Mouse (Mus musculus) liver, postnatal 0 days (tissue): ENCODE data around the gene Katnal1. TPM values are rescaled to one million over a fixed set of nuclear protein-coding genes. Genes with fewer than 3 reads are reported as not detected.
A peak's percentile ranks its signal among the peaks of the same experiment; 100 is the strongest.

Source experiments
- ATAC-seq: fragments of 200-750 bp; cut with Nextera tagmentation; 2 replicates; pipeline ENCODE4 v1.8.0; 2017; ENCODE audit warnings: mild to moderate bottlenecking, moderate library complexity
- DNase-seq: peaks from one replicate; pipeline ENCODE4 v3.0.0-alpha.2; 2016
- H3K27ac ChIP-seq: fragments of 300-500 bp; sonication (generic); 2 replicates; pipeline ENCODE4 v1.5.1; 2014; ENCODE audit warnings: antibody characterized with exemption, moderate library complexity, mild to moderate bottlenecking, low read depth
- H3K27me3 ChIP-seq: fragments of 300-500 bp; sonication (generic); 2 replicates; pipeline ENCODE4 v1.6.1; 2014; ENCODE audit warnings: low read length, control low read depth, mixed read lengths; ENCODE audit not compliant: insufficient read depth
- H3K36me3 ChIP-seq: fragments of 300-500 bp; sonication (generic); replicated peaks from 2 replicates; pipeline ENCODE4 v1.6.1; 2014; ENCODE audit warnings: mild to moderate bottlenecking, control low read depth, low read length, moderate library complexity, mixed read lengths; ENCODE audit not compliant: insufficient read depth
- H3K4me1 ChIP-seq: fragments of 300-500 bp; sonication (generic); 2 replicates; pipeline ENCODE4 v1.6.1; 2014; ENCODE audit warnings: antibody characterized with exemption, mild to moderate bottlenecking, control low read depth; ENCODE audit not compliant: insufficient read depth
- H3K4me2 ChIP-seq: fragments of 300-500 bp; sonication (generic); 2 replicates; pipeline ENCODE4 v1.6.1; 2014; ENCODE audit warnings: low read depth, mild to moderate bottlenecking, low read length, moderate library complexity, mixed read lengths
- H3K4me3 ChIP-seq: fragments of 300-500 bp; sonication (generic); 2 replicates; pipeline ENCODE4 v1.5.1; 2014; ENCODE audit warnings: low read depth, low read length
- H3K9ac ChIP-seq: fragments of 300-500 bp; sonication (generic); replicated peaks from 2 replicates; pipeline ENCODE4 v1.6.1; 2014; ENCODE audit warnings: mild to moderate bottlenecking, moderate library complexity
- H3K9me3 ChIP-seq: fragments of 300-500 bp; sonication (generic); 2 replicates; pipeline ENCODE4 v1.6.1; 2016; ENCODE audit warnings: mild to moderate bottlenecking, control low read depth, low read length, mixed read lengths
- CTCF ChIP-seq: sonication (generic); IDR thresholded peaks from 2 replicates; pipeline ENCODE4 v1.5.1; 2016; ENCODE audit warnings: antibody characterized with exemption, low read depth
- EP300 ChIP-seq: IDR thresholded peaks from 2 replicates; pipeline ENCODE4 v1.6.1; 2016; ENCODE audit warnings: antibody characterized with exemption, low read depth, mild to moderate bottlenecking
- WGBS: fragments of 180-500 bp; shearing (Covaris S2); extraction: QIAGEN DNeasy Blood & Tissue Kit; methylation state at CpG from one replicate; pipeline ENCODE4 v1.1.7; 2014; ENCODE audit not compliant: insufficient replicate concordance; 5-methylcytosine and 5-hydroxymethylcytosine counted together
- polyA plus RNA-seq: library from polyadenylated mRNA; unstranded; fragments of >200 nt; fragmentation: Nextera tagmentation; extraction: Ambion mirVana; gene quantifications from 2 replicates; pipeline ENCODE4 v1.2.1, GENCODE M21; 2015

Gene Katnal1
- polyA plus RNA-seq, 1 experiment from 2014 or later: 4.8 TPM

DNA sequence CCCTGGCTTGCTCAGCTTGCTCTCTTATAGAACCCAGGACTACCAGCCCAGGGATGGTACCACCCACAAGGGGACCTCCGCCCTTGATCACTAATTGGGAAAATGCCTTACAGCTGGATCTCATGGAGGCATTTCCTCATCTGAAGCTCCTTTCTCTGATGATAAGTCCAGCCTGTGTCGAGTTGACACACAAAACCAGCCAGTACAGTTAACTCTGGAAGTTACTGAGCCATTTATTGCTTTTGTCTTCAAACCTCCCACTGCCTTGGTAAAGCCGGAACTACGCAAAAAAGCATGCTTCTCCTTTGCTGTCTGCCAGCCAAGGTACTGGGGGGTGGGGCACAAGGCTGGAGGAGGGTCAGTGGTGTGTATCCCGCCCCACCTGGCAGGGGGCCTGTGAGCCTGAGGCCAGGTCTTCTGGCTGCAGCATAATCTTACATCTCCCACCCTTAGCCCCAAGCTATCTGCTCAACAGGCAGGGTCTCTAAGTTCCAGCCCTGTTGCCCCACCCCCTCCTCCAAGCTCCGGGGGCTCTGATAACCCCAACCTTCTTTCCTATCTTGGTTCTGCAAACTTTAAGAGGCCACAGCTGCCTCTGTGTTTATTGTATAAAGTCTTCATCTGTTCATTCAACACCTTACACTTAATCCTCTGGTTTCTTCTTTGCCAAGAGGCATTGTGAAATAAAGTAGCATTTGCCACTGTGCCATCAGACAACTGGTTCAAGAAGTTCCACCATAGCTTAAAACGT, 6.1 kb upstream of the Katnal1 start:
- TF ChIP-seq EP300 (peak; percentile 94), CTCF (no peak)
- no peaks in the 10 kb centered on the region for H3K36me3 ChIP-seq
- H3K9me3 ChIP-seq: no peaks in the 10 kb centered on the region
- ATAC-seq (peak; percentile 90), DNase-seq (peak; percentile 60)
- H3K4me2 ChIP-seq: peak overlapping the region; percentile 55
- H3K27me3 ChIP-seq: no peaks in the 10 kb centered on the region
- peak overlapping the region; percentile 55; the same call in 1 of the 2 replicates for H3K27ac ChIP-seq
- H3K4me3 ChIP-seq: no peak overlapping the region
- 45% methylated on average over 7 of the region's 7 CpGs for WGBS
- H3K4me1 ChIP-seq: peaks cover 11% of the 10 kb centered on the region
- no peak overlapping the region for H3K9ac ChIP-seq

DNA sequence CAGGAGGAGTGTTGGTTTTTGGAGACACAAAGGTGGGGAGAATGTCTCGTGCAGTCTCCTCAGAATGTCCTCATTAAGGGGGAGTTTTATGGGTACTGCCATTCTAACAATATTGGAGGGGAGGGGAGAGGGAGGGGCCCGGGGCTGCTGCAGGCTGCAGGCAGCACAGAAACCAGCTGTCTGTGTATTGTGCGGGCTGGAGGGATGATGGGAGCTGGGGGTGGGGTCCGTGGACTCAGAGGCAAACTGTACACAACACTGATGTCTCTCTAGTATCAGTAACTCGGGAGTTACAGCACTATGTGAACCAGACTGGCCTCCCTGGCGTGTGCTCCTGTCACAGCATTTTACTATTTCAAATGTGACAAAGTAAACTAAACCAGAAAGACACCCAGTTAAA, 5.3 kb upstream of the Katnal1 start:
- no peak for DNase-seq
- no peak for TF ChIP-seq CTCF
- Histone ChIP-seq H3K27ac (no peak overlapping the region), H3K9me3 (no peaks in the 10 kb centered on the region), H3K4me1 (peaks cover 10% of the 10 kb centered on the region), H3K36me3 (no peaks in the 10 kb centered on the region), H3K9ac (no peak overlapping the region), H3K27me3 (no peaks in the 10 kb centered on the region), H3K4me3 (no peak overlapping the region), H3K4me2 (no peak overlapping the region)
- ATAC-seq: no peak
- WGBS: 52% methylated on average over 6 of the region's 6 CpGs

DNA sequence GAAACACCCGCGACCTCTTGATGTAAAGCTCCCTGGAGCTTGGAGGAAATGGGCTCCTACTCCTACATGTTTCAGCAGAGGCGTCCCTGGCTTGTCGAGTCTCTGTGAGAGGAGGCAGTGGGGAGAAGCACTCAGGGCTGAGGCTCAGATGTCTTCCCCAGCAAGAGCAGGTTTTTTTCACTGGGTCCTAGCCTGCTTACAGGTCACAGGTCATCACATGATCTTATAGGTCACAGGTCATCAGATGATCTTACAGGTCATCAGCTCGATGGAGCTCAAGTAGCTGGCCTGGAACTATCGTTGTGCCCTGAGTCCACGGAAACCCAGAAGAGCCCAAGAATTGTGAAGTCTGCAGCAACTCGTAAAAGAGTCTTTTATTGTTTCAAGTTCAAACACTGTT, 4.6 kb upstream of the Katnal1 start:
- Histone ChIP-seq H3K9ac (no peak overlapping the region), H3K4me3 (no peak overlapping the region), H3K4me1 (peaks cover 15% of the 10 kb centered on the region), H3K27ac (no peak overlapping the region), H3K27me3 (no peaks in the 10 kb centered on the region), H3K36me3 (no peaks in the 10 kb centered on the region), H3K4me2 (no peak overlapping the region), H3K9me3 (no peaks in the 10 kb centered on the region)
- ATAC-seq (no peak), DNase-seq (no peak)
- WGBS: 65% methylated on average over 8 of the region's 8 CpGs
- TF ChIP-seq EP300 (no peak), CTCF (no peak)

DNA sequence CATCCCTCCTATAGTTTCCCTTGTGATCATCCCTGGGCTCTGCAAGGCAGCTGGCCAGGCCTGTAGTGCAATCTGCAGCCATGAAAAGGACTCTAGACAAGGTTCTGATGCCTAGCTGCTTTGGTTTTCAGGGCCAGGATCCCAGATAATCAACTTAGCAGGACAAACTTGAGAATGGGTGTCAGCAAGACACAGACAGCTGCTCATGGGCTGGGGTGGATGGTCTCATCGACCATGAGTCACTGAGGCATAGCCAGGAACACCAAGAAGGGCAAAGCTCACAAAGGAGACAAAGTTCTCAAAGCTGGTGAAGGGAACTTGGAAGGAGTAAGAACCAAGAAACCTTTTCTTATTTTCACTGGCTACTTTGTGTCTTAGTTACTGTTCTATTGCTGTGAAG, 2.2 kb upstream of the Katnal1 start:
- Histone ChIP-seq H3K4me1 (peaks cover 23% of the 10 kb centered on the region), H3K27ac (no peak overlapping the region), H3K9ac (no peak overlapping the region), H3K9me3 (no peaks in the 10 kb centered on the region), H3K36me3 (no peaks in the 10 kb centered on the region), H3K4me2 (no peak overlapping the region), H3K27me3 (no peaks in the 10 kb centered on the region), H3K4me3 (no peak overlapping the region)
- WGBS: 87% methylated on average over 1 of the region's 1 CpGs
- ATAC-seq (no peak), DNase-seq (no peak)
- TF ChIP-seq CTCF (no peak), EP300 (no peak)

DNA sequence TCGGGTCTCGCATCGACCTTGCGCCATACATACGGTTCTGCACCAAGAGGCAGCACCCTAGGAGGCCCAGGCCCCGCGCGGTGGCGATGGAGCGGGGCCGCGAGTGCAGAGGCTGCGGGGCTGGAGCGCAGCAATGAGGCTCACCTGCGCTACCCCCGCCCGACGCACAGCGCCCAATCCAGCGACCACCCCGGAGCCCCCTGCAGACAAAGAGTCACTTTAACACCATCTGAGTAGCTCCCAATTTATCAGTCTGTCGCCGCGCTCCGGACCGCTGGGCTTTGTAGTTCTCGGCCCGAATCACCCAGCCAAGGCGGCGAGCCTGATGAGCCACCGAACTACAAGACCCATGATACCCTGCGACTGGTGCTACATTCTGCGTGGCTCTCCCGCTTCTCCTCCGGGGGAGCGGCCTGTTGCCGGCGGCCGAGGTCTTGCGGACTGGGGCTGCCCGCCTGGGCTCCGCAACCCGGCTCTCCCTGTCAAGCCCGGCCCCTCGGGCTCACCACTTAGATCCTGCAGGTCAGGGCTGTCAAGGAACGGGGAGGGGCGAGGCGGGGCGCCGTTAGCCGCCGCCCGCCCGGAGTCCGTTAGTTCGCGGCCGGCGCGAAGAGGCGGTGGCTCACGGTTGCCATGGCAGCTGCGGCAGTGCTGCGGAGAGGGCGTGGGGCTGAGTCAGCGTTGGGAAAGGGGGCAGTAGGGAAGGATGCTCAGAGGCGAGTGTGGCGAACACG, 571 bp downstream of the Katnal1 start:
- H3K36me3 ChIP-seq: peaks cover 4% of the 10 kb centered on the region; the same call in 1 of the 2 replicates
- peak; percentile 97 for ATAC-seq
- peak; percentile 94 for DNase-seq
- peak overlapping the region; percentile 83 for H3K4me3 ChIP-seq
- under 1% methylated on average over 67 of the region's 69 CpGs for WGBS
- peaks cover 16% of the 10 kb centered on the region for H3K4me1 ChIP-seq
- H3K4me2 ChIP-seq: peak overlapping the region; percentile 82
- peak overlapping the region; percentile 93 for H3K27ac ChIP-seq
- H3K9ac ChIP-seq: peak overlapping the region; percentile 88
- TF ChIP-seq EP300: no peak
- TF ChIP-seq CTCF: no peak; the same call in 1 of the 2 replicates
- H3K27me3 ChIP-seq: no peaks in the 10 kb centered on the region
- no peaks in the 10 kb centered on the region for H3K9me3 ChIP-seq

DNA sequence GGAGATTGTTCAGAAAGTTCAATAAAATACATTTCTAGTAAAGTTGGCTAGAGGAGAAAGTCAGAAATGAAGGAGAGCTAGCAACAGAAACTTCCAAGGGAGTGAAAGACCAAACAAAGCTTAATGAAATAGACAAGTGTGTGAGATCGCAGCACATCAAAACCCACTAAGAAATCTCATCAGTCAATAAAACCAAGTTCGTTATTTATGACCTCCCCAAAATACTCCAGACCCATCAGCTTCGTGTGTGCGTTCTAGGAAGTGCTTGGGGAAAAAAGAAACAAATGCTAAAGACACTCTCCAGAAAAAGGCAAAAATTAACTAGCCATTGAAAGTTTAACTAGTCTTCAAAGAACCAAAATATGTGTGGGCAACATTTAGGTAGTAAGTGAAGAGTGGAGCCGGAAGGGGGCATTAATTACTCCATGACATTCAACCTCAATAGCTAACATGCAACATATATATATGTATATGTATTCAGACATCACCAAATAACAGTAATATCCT, 1.4 kb downstream of the Katnal1 start:
- ATAC-seq (no peak), DNase-seq (no peak)
- no peaks in the 10 kb centered on the region for H3K9me3 ChIP-seq
- peak overlapping the region; percentile 93 for H3K27ac ChIP-seq
- no peaks in the 10 kb centered on the region for H3K27me3 ChIP-seq
- H3K4me2 ChIP-seq: peak overlapping the region; percentile 82
- H3K9ac ChIP-seq: peak overlapping the region; percentile 88
- no peak for TF ChIP-seq EP300
- TF ChIP-seq CTCF: no peak
- peaks cover 18% of the 10 kb centered on the region for H3K4me1 ChIP-seq
- H3K4me3 ChIP-seq: peak overlapping the region; percentile 83
- peaks cover 4% of the 10 kb centered on the region; the same call in 1 of the 2 replicates for H3K36me3 ChIP-seq
- WGBS: 39% methylated on average over 5 of the region's 5 CpGs
